Mouse (Mus musculus): ENCODE measurements around the gene Cabp2.

DNA sequence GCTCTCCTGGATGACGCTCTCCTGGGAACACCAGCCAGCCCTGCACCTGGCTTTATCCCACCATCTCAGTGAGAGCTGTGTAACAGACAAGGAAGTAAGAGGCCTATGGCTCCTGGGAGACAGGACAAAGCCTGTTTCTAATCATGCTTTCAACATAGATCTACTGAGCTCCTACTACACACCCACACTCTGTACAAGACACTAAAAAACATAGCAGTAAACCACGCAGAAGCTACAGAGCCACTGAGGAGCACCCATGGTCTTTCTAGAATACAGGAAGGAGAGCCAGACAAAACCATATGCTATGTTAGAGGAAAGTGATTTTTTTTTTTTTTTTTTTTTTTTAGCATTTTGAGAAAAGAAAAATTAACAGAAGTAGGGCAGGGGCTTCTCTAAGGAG, 37.0 kb downstream of the Cabp2 start:
- TF ChIP-seq CTCF (IDR thresholded peaks at IDR 0.05; ENCODE audit: low read depth, low read length) (no peak), POLR2A (IDR thresholded peaks at IDR 0.05; ENCODE audit: extremely low read depth, insufficient read depth, low read length) (no peak)

Measured in liver, adult 2 months (tissue).